Mouse (Mus musculus) ES-Bruce4 (cell line): ENCODE results near the gene Khsrp. TPM values are rescaled to one million over a fixed set of nuclear protein-coding genes. Genes with fewer than 3 reads are reported as not detected.

Source experiments
- H3K27ac ChIP-seq: 2 replicates; pipeline ENCODE4 v1.5.1; 2012; ENCODE audit warnings: low read length, inconsistent platforms; ENCODE audit not compliant: insufficient read depth
- H3K27me3 ChIP-seq: 2 replicates; pipeline ENCODE4 v1.6.1; 2012; ENCODE audit warnings: mild to moderate bottlenecking, low read length, inconsistent platforms; ENCODE audit not compliant: control insufficient read depth, poor library complexity, insufficient read depth, severe bottlenecking
- H3K36me3 ChIP-seq: 2 replicates; pipeline ENCODE4 v1.6.1; 2012; ENCODE audit warnings: inconsistent platforms, mild to moderate bottlenecking, low read length, moderate library complexity; ENCODE audit not compliant: control insufficient read depth, poor library complexity, insufficient read depth, severe bottlenecking
- H3K4me1 ChIP-seq: one replicate; pipeline ENCODE4 v1.8.1; 2011; ENCODE audit warnings: low read length; ENCODE audit not compliant: control insufficient read depth, insufficient read depth
- H3K4me3 ChIP-seq: 2 replicates; pipeline ENCODE4 v1.5.1; 2011; ENCODE audit warnings: low read depth, mild to moderate bottlenecking, low read length
- H3K9ac ChIP-seq: 2 replicates; pipeline ENCODE4 v1.6.1; 2012; ENCODE audit warnings: low read depth, mild to moderate bottlenecking, inconsistent platforms; ENCODE audit not compliant: poor library complexity, severe bottlenecking
- H3K9me3 ChIP-seq: replicated peaks from 2 replicates; pipeline ENCODE4 v1.6.1; 2012; ENCODE audit warnings: mild to moderate bottlenecking, low read length, inconsistent platforms; ENCODE audit not compliant: control insufficient read depth, poor library complexity, insufficient read depth, severe bottlenecking
- CTCF ChIP-seq: IDR thresholded peaks from one replicate; pipeline ENCODE4 v1.8.1; 2011; ENCODE audit warnings: low read depth, low read length
- EP300 ChIP-seq: IDR thresholded peaks from 2 replicates; pipeline ENCODE4 v1.6.1; 2011; ENCODE audit warnings: low read depth, low read length; ENCODE audit not compliant: insufficient read depth
- POLR2A ChIP-seq: IDR thresholded peaks from one replicate; pipeline ENCODE4 v1.8.1; 2011; ENCODE audit warnings: low read length; ENCODE audit not compliant: insufficient read depth
- polyA plus RNA-seq: library from polyadenylated mRNA; stranded (reverse); fragments of >200 nt; gene quantifications from 2 replicates; pipeline ENCODE4 v1.2.4, GENCODE M21; 2011; ENCODE audit warnings: low read depth; ENCODE audit not compliant: missing spikeins, insufficient read depth, insufficient read length

The Khsrp gene
- polyA plus RNA-seq, 1 experiment: 166 TPM

GRCm38 (mm10) chr17:57020960-57021359 is 10.4 kb downstream of the Khsrp start:
- no peaks in the 10 kb centered on the region for H3K27me3 ChIP-seq
- H3K36me3 ChIP-seq: peaks cover 45% of the 10 kb centered on the region
- no peak overlapping the region for H3K4me3 ChIP-seq
- TF ChIP-seq CTCF (no peak), EP300 (no peak), POLR2A (no peak)
- no peak overlapping the region for H3K27ac ChIP-seq
- H3K9me3 ChIP-seq: no peaks in the 10 kb centered on the region
- no peaks in the 10 kb centered on the region for H3K4me1 ChIP-seq
- H3K9ac ChIP-seq: no peak overlapping the region

- Histone ChIP-seq H3K4me3 (no peak overlapping the region), H3K27ac (no peak overlapping the region), H3K36me3 (peaks cover 32% of the 10 kb centered on the region), H3K4me1 (no peaks in the 10 kb centered on the region), H3K27me3 (no peaks in the 10 kb centered on the region), H3K9ac (no peak overlapping the region), H3K9me3 (no peaks in the 10 kb centered on the region)
- TF ChIP-seq POLR2A (no peak), CTCF (no peak), EP300 (no peak)
Observed at GRCm38 (mm10) chr17:57019693-57020092, 11.6 kb downstream of the Khsrp start.

GRCm38 (mm10) chr17:57012245-57012795 is 19.0 kb downstream of the Khsrp start:
- H3K36me3 ChIP-seq: no peaks in the 10 kb centered on the region
- H3K4me1 ChIP-seq: no peaks in the 10 kb centered on the region
- H3K27ac ChIP-seq: peak overlapping the region; percentile 66; the same call in 1 of the 2 replicates
- no peaks in the 10 kb centered on the region for H3K9me3 ChIP-seq
- TF ChIP-seq POLR2A (no peak), CTCF (no peak), EP300 (no peak)
- no peaks in the 10 kb centered on the region for H3K27me3 ChIP-seq
- H3K9ac ChIP-seq: peak overlapping the region; percentile 72
- H3K4me3 ChIP-seq: peak overlapping the region; percentile 91

GRCm38 (mm10) chr17:57011236-57012141 is 19.8 kb downstream of the Khsrp start, which contains the start of the genes Gtf2f1 and Gm17949:
Gene Gtf2f1 (minus strand): TSS chr17:57011288.
Gene Gm17949 (plus strand): TSS chr17:57011469.
- TF ChIP-seq POLR2A: peak; percentile 95
- no peak for TF ChIP-seq EP300
- no peak for TF ChIP-seq CTCF
- peaks cover 2% of the 10 kb centered on the region for H3K4me1 ChIP-seq
- H3K9me3 ChIP-seq: no peaks in the 10 kb centered on the region
- peak within 1 kb of the TSS; percentile 66 for H3K27ac ChIP-seq
- H3K36me3 ChIP-seq: no peaks in the 10 kb centered on the region
- no peaks in the 10 kb centered on the region for H3K27me3 ChIP-seq
- peak within 1 kb of the TSS; percentile 93 for H3K4me3 ChIP-seq
- peak within 1 kb of the TSS; percentile 87 for H3K9ac ChIP-seq

GRCm38 (mm10) chr17:57010911-57011235 is 20.4 kb downstream of the Khsrp start:
- Histone ChIP-seq H3K9me3 (no peaks in the 10 kb centered on the region), H3K4me1 (peaks cover 2% of the 10 kb centered on the region), H3K27ac (peak overlapping the region; percentile 42), H3K27me3 (no peaks in the 10 kb centered on the region), H3K36me3 (0 out of 2 replicates have a peak, but pooled peaks cover 4% of the 10 kb centered on the region), H3K9ac (peak overlapping the region; percentile 87), H3K4me3 (peak overlapping the region; percentile 93)
- TF ChIP-seq CTCF: no peak
- no peak for TF ChIP-seq EP300
- TF ChIP-seq POLR2A: no peak

- H3K9ac ChIP-seq: peak overlapping the region; percentile 10; the same call in 1 of the 2 replicates
- no peak overlapping the region for H3K4me3 ChIP-seq
- H3K4me1 ChIP-seq: peaks cover 2% of the 10 kb centered on the region
- peak overlapping the region; percentile 84 for H3K27ac ChIP-seq
- H3K9me3 ChIP-seq: no peaks in the 10 kb centered on the region
- TF ChIP-seq EP300 (no peak), CTCF (peak; percentile 61)
- peaks cover 17% of the 10 kb centered on the region for H3K36me3 ChIP-seq
- no peaks in the 10 kb centered on the region for H3K27me3 ChIP-seq
Observed at GRCm38 (mm10) chr17:57007137-57007905, 24.0 kb downstream of the Khsrp start.
